Mouse (Mus musculus) cerebellum, adult 2 months (tissue): ENCODE results near the gene Mgat3. TPM values are rescaled to one million over a fixed set of nuclear protein-coding genes. Genes with fewer than 3 reads are reported as not detected.

ENCODE experiments used
- DNase-seq, 2 experiments: peaks; one replicate each; pipeline ENCODE4 v3.0.0; 2021
- H3K27ac ChIP-seq: fragments of 200-500 bp; 2 replicates; pipeline ENCODE4 v1.5.1; 2012; ENCODE audit warnings: low read length, control low read depth, inconsistent platforms; ENCODE audit not compliant: insufficient read depth
- H3K27me3 ChIP-seq: fragments of 200-500 bp; 2 replicates; pipeline ENCODE4 v1.6.1; 2012; ENCODE audit warnings: inconsistent platforms, mild to moderate bottlenecking, low read length, moderate library complexity; ENCODE audit not compliant: control insufficient read depth, insufficient read depth
- H3K4me1 ChIP-seq: fragments of 200-500 bp; 2 replicates; pipeline ENCODE4 v1.6.1; 2011; ENCODE audit warnings: low read length; ENCODE audit not compliant: control insufficient read depth, insufficient read depth
- H3K4me3 ChIP-seq: fragments of 200-500 bp; replicated peaks from 2 replicates; pipeline ENCODE3; 2011; ENCODE audit warnings: mild to moderate bottlenecking, low read depth, low read length, control low read depth; ENCODE audit not compliant: insufficient read depth
- CTCF ChIP-seq: fragments of 200-500 bp; IDR thresholded peaks from 2 replicates; pipeline ENCODE4 v1.5.1; 2011; ENCODE audit warnings: low read depth, mild to moderate bottlenecking, control low read depth, low read length, moderate library complexity, borderline replicate concordance; ENCODE audit not compliant: insufficient read depth
- POLR2A ChIP-seq: fragments of 200-500 bp; IDR thresholded peaks from 2 replicates; pipeline ENCODE4 v1.6.1; 2011; ENCODE audit warnings: low read length, control low read depth, borderline replicate concordance; ENCODE audit not compliant: insufficient read depth
- WGBS: fragments of 180-500 bp; shearing (Covaris S2); methylation state at CpG from one replicate; pipeline ENCODE4 v1.1.7; 2018; 5-methylcytosine and 5-hydroxymethylcytosine counted together
- polyA plus RNA-seq: library from polyadenylated mRNA; depleted of rRNA; stranded (reverse); fragments of >200 nt; gene quantifications from 2 replicates; pipeline ENCODE4 v1.2.3, GENCODE M21; 2012

Mgat3 gene
- polyA plus RNA-seq, 1 experiment, result 106 TPM

DNA sequence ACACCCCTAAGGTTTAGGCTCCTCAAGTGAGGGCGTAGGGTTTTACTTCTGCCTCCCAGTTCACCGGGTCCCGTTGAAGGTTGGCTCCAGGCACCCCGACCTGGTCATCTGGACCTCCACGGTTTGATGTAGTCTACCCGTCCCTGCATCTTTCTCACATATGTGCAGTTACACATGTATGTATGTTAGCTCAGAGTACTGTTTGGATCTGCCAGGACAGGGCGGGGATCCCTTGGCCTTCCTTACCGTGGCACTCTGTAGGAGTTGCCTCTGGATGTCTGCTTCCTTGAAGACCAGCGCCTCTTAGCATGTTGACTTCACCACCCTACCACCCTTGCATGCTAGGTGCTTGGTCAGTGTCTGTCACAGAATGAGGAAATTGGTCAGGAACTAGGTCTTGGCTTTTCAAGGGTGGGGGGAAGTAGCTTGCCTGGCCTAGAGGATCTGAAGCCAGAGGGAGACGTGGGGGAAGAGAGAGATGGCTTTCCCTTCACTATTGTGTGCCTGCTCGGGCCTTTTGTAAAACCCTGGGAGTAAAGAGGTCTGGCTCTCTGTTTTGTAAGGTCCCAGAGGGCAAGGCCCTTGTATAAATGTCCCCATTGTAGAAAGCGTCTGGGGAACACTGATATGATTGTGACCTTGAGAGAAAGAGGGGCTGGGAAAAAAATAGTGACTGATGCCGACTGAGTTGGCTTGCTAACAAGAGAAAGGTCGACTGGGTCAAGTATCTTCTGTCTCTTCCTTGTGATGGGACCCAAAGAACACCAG lies 39.7 kb upstream of the Mgat3 start:
- 2% methylated on average over 14 of the region's 14 CpGs for WGBS
- H3K27ac ChIP-seq, result peak overlapping the region; percentile 100
- peaks cover 38% of the 10 kb centered on the region for H3K4me1 ChIP-seq
- no peaks in the 10 kb centered on the region for H3K27me3 ChIP-seq
- TF ChIP-seq POLR2A (no peak), CTCF (no peak)
- H3K4me3 ChIP-seq, result peak overlapping the region; percentile 98
- peak in 1 of 2 experiments; percentile 44 for DNase-seq

DNA sequence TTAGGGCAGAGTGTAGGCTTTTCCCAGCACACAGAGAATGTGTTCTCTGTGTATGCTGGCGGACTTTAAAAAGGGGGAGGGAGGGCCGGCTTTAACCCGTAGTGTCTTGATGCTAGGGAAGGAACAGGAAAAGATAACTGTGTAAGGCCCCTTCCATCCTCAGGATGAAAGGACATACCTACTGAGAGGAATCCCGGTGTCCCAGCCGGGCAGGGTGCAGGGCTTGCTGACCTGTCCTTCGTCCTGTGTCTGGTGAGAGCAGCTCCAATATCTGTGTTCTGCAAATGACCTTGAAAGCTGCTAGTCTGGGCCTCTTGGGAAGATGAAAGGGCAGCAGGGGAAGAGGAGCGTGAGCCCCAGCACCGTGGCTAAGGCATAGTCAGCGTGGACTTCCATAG lies 39.1 kb upstream of the Mgat3 start:
- peak in 1 of 2 experiments; percentile 36 for DNase-seq
- peaks cover 39% of the 10 kb centered on the region for H3K4me1 ChIP-seq
- H3K27ac ChIP-seq, result peak overlapping the region; percentile 100
- H3K27me3 ChIP-seq, result no peaks in the 10 kb centered on the region
- 38% methylated on average over 9 of the region's 9 CpGs for WGBS
- TF ChIP-seq POLR2A, result no peak
- TF ChIP-seq CTCF, result no peak
- peak overlapping the region; percentile 98 for H3K4me3 ChIP-seq

- TF ChIP-seq CTCF (no peak), POLR2A (no peak)
- H3K4me1 ChIP-seq, result peaks cover 37% of the 10 kb centered on the region
- no peaks in the 10 kb centered on the region for H3K27me3 ChIP-seq
- H3K27ac ChIP-seq, result no peak overlapping the region
- DNase-seq, result no peak
- H3K4me3 ChIP-seq, result no peak overlapping the region
- 74% methylated on average over 2 of the region's 2 CpGs for WGBS
These were observed 38.0 kb upstream of the Mgat3 start for GRCm38 (mm10) chr15:80135499-80135898.

GRCm38 (mm10) chr15:80136645-80137044 lies 36.9 kb upstream of the Mgat3 start:
- Histone ChIP-seq H3K4me1 (peaks cover 34% of the 10 kb centered on the region), H3K27me3 (no peaks in the 10 kb centered on the region), H3K27ac (no peak overlapping the region), H3K4me3 (no peak overlapping the region)
- 90% methylated on average over 3 of the region's 3 CpGs for WGBS
- DNase-seq, result no peak
- TF ChIP-seq POLR2A (no peak), CTCF (no peak)

DNA sequence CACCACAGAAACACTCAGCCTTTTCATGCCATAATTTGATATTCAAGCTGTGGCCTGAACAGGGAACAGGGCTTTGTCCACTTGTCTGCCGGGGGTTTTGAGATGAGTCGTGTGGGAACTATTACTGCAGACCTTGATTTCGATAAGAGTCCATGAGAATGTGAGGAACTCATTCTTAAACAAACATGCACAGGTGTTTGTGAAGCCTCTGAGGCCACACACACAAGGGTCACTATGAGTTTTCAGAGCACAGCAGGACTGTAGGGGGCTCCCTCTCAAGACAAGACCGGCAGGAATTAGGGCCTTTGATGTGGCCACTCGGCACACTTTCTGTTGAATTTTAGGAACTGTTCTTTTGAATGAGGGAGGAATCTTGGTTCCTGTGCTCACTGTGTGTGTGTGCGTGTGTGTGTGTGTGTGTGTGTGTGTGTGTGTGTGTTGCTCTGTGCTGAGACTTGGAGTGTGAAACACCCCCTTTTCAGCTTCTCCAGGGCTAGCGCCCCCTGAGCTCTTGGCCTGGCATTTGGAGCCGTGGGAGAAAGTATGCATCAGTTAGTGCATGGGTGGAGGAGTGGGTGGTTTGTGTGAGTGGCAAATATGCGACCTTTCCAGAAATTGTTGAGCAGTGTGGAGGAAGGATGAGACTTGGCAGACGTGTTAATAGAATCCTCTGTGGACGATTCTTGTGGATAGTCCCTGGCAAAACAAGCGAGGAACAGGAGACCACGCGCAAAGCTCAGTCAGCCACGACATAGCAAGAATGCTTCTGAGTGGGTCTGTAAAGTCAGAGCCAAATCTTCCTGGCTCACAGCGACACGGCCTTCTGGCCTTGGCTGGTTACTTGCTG lies 35.4 kb upstream of the Mgat3 start:
- H3K4me1 ChIP-seq, result peaks cover 25% of the 10 kb centered on the region
- WGBS, result 20% methylated on average over 17 of the region's 17 CpGs
- TF ChIP-seq POLR2A (no peak), CTCF (no peak)
- H3K27me3 ChIP-seq, result no peaks in the 10 kb centered on the region
- H3K4me3 ChIP-seq, result no peak overlapping the region
- DNase-seq, result peak in 1 of 2 experiments; percentile 35
- H3K27ac ChIP-seq, result peak overlapping the region; percentile 58

DNA sequence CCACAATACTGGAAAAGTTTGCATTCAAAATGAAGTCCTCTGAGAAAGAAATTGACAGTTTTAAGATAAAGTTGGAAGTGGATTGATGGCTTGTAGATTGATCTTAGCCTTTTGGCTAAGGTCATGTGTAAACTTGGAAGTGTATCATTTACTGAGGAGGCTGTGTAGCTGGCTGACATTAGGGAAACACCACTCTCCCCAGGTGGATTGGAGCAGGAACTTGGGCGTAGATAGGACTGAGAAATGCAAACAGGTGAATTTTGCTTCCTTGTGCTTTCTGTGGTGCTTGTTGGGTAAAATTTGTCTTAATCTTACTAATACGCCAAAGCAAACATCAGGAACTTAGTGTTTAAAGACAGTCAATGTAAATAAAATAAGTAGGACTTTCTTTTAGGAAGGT lies 33.2 kb upstream of the Mgat3 start:
- WGBS, result 96% methylated on average over 2 of the region's 2 CpGs
- Histone ChIP-seq H3K4me1 (peaks cover 19% of the 10 kb centered on the region), H3K4me3 (no peak overlapping the region), H3K27ac (no peak overlapping the region), H3K27me3 (no peaks in the 10 kb centered on the region)
- DNase-seq, result no peak
- TF ChIP-seq POLR2A (no peak), CTCF (no peak)

- H3K27me3 ChIP-seq, result no peaks in the 10 kb centered on the region
- WGBS, result 94% methylated on average over 3 of the region's 3 CpGs
- H3K27ac ChIP-seq, result no peak overlapping the region
- peaks cover 19% of the 10 kb centered on the region for H3K4me1 ChIP-seq
- TF ChIP-seq POLR2A (no peak), CTCF (no peak)
- DNase-seq, result no peak
- no peak overlapping the region for H3K4me3 ChIP-seq
These were observed 32.6 kb upstream of the Mgat3 start for GRCm38 (mm10) chr15:80140878-80141277.
